ENCODE assay signal across 9 mouse cellular contexts in genomic region chr1:38835568-38836476, GRCm38 (mm10). TPM values are rescaled to one million over a fixed set of nuclear protein-coding genes. Genes with fewer than 3 reads are reported as not detected.
DNase-seq lines count a peak whose midpoint lies in the region; ATAC-seq lines count a peak whose summit lies in the region.
"Had no signal": no experiment of that assay in that cellular context is flagged by ENCODE, and none has a peak within 500 bp of the region (broad histone marks: within the 10 kb centered on the region; RNA-seq: fewer than 3 reads in every experiment).

No protein-coding gene starts in this region.

- H3K9me3 ChIP-seq in kidney, embryonic 14.5 days (ENCODE audit: control insufficient read depth, low read length) = no peaks in the 10 kb centered on the region
- no peaks in the 10 kb centered on the region for H3K9me3 ChIP-seq in forebrain, embryonic 14.5 days (replicated peaks; ENCODE audit: control insufficient read depth, low read length)
- no peaks in the 10 kb centered on the region for H3K9me3 ChIP-seq in hindbrain, embryonic 12.5 days (replicated peaks)
- no peaks in the 10 kb centered on the region for H3K9me3 ChIP-seq in limb, embryonic 10.5 days (replicated peaks)
- H3K9me3 ChIP-seq in neural tube, embryonic 13.5 days = no peaks in the 10 kb centered on the region

- H3K4me2 ChIP-seq in kidney, embryonic 14.5 days (replicated peaks; ENCODE audit: low read depth, low read length) = peak overlapping the region; percentile 78
- H3K4me2 ChIP-seq in forebrain, embryonic 14.5 days (ENCODE audit: low read length) = peak overlapping the region; percentile 96
- peak overlapping the region; percentile 99 for H3K4me2 ChIP-seq in hindbrain, embryonic 12.5 days (replicated peaks)
- H3K4me2 ChIP-seq in neural tube, embryonic 13.5 days = peak overlapping the region; percentile 99

- WGBS in kidney, embryonic 14.5 days = 2% methylated on average over 101 of the region's 103 CpGs
- 2% methylated on average over 98 of the region's 103 CpGs for WGBS in forebrain, embryonic 14.5 days
- 3% methylated on average over 96 of the region's 103 CpGs for WGBS in hindbrain, embryonic 12.5 days
- WGBS in limb, embryonic 10.5 days = 2% methylated on average over 103 of the region's 103 CpGs
- WGBS in neural tube, embryonic 13.5 days = 2% methylated on average over 100 of the region's 103 CpGs

- ATAC-seq in kidney, embryonic 14.5 days (ENCODE audit: low FRiP score, low TSS enrichment) = peak; percentile 76
- peak; percentile 83 for ATAC-seq in forebrain, embryonic 14.5 days
- ATAC-seq in hindbrain, embryonic 12.5 days (ENCODE audit: low FRiP score) = peak; percentile 83
- peak; percentile 76 for ATAC-seq in neural tube, embryonic 13.5 days (ENCODE audit: low read depth)
- no peak for ATAC-seq in monocyte, adult 5-6 weeks (replicated peaks; ENCODE audit: insufficient number of reproducible peaks, low FRiP score, low TSS enrichment, poor library complexity, severe bottlenecking)

- H3K36me3 ChIP-seq in kidney, embryonic 14.5 days (ENCODE audit: control insufficient read depth, insufficient read depth, low read length) = no peaks in the 10 kb centered on the region
- H3K36me3 ChIP-seq in forebrain, embryonic 14.5 days (ENCODE audit: control insufficient read depth, insufficient read depth, low read length) = no peaks in the 10 kb centered on the region
- 0 out of 2 replicates have a peak, but pooled peaks cover 3% of the 10 kb centered on the region for H3K36me3 ChIP-seq in hindbrain, embryonic 12.5 days
- H3K36me3 ChIP-seq in limb, embryonic 10.5 days = no peaks in the 10 kb centered on the region
- H3K36me3 ChIP-seq in neural tube, embryonic 13.5 days = peaks cover 17% of the 10 kb centered on the region; the same call in 1 of the 2 replicates

- peaks cover 4% of the 10 kb centered on the region; the same call in 1 of the 2 replicates for H3K4me1 ChIP-seq in kidney, embryonic 14.5 days (ENCODE audit: control insufficient read depth, insufficient read depth, low read length)
- peaks cover 6% of the 10 kb centered on the region; the same call in 1 of the 2 replicates for H3K4me1 ChIP-seq in forebrain, embryonic 14.5 days (ENCODE audit: control insufficient read depth, insufficient read depth, low read length)
- peaks cover 9% of the 10 kb centered on the region for H3K4me1 ChIP-seq in hindbrain, embryonic 12.5 days
- H3K4me1 ChIP-seq in limb, embryonic 10.5 days = peaks cover 14% of the 10 kb centered on the region
- peaks cover 18% of the 10 kb centered on the region for H3K4me1 ChIP-seq in neural tube, embryonic 13.5 days (replicated peaks)

- no peak for DNase-seq in kidney, adult 9 months
- DNase-seq in cerebellum, adult 11 months = peak; percentile 65
- peak; percentile 64 for DNase-seq in forebrain, embryonic 14.5 days (ENCODE audit: low spot score)
- DNase-seq in limb, embryonic 10.5 days (ENCODE audit: low spot score) = peak; percentile 62

- H3K27ac ChIP-seq in kidney, embryonic 14.5 days (ENCODE audit: low read depth, low read length) = no peak overlapping the region
- H3K27ac ChIP-seq in forebrain, embryonic 14.5 days (ENCODE audit: low read depth, low read length) = peak overlapping the region; percentile 85
- H3K27ac ChIP-seq in hindbrain, embryonic 12.5 days = peak overlapping the region; percentile 93
- H3K27ac ChIP-seq in limb, embryonic 10.5 days = peak overlapping the region; percentile 81
- H3K27ac ChIP-seq in neural tube, embryonic 13.5 days (replicated peaks) = peak overlapping the region; percentile 98

- peak overlapping the region; percentile 67 for H3K4me3 ChIP-seq in kidney, embryonic 14.5 days (ENCODE audit: low read length)
- H3K4me3 ChIP-seq in forebrain, embryonic 14.5 days (ENCODE audit: low read depth, low read length) = peak overlapping the region; percentile 71
- H3K4me3 ChIP-seq in hindbrain, embryonic 12.5 days = peak overlapping the region; percentile 77
- peak overlapping the region; percentile 73 for H3K4me3 ChIP-seq in limb, embryonic 10.5 days
- peak overlapping the region; percentile 76 for H3K4me3 ChIP-seq in neural tube, embryonic 13.5 days

- H3K27me3 ChIP-seq in kidney, embryonic 14.5 days (ENCODE audit: control insufficient read depth, insufficient read depth, low read length) = peaks cover 11% of the 10 kb centered on the region
- H3K27me3 ChIP-seq in forebrain, embryonic 14.5 days (replicated peaks; ENCODE audit: control insufficient read depth, insufficient read depth, low read length) = no peaks in the 10 kb centered on the region
- peaks cover 36% of the 10 kb centered on the region for H3K27me3 ChIP-seq in hindbrain, embryonic 12.5 days
- peaks cover 60% of the 10 kb centered on the region for H3K27me3 ChIP-seq in limb, embryonic 10.5 days (ENCODE audit: low read depth, poor library complexity, severe bottlenecking)
- H3K27me3 ChIP-seq in neural tube, embryonic 13.5 days = peaks cover 35% of the 10 kb centered on the region
- H3K27me3 ChIP-seq: CH12.LX had no signal

- peak overlapping the region; percentile 79 for H3K9ac ChIP-seq in kidney, embryonic 14.5 days (ENCODE audit: low read depth, low read length)
- H3K9ac ChIP-seq in forebrain, embryonic 14.5 days (ENCODE audit: low read length) = peak overlapping the region; percentile 82
- H3K9ac ChIP-seq in hindbrain, embryonic 12.5 days = peak overlapping the region; percentile 86
- H3K9ac ChIP-seq in neural tube, embryonic 13.5 days = peak overlapping the region; percentile 93

RNA-seq across cellular contexts. Expression of gene Lonrf2, which starts 0.7 kb away (rescaled TPM):
- polyA plus RNA-seq in kidney, embryonic 14.5 days (2014; fragmentation: Nextera tagmentation; extraction: Ambion mirVana) = 1.4 and 2.6 TPM in 2 replicates
- 10.5 and 11.1 TPM in 2 replicates for polyA plus RNA-seq in forebrain, embryonic 14.5 days (2014; fragmentation: Nextera tagmentation; extraction: Ambion mirVana)
- 7.6 and 8.2 TPM in 2 replicates for polyA plus RNA-seq in hindbrain, embryonic 12.5 days (2016; fragmentation: Nextera tagmentation; extraction: Ambion mirVana)
- polyA plus RNA-seq in limb, embryonic 10.5 days (2016; fragmentation: Nextera tagmentation; extraction: Ambion mirVana) = 0.38 and 0.50 TPM in 2 replicates
- polyA plus RNA-seq in neural tube, embryonic 13.5 days (2015; fragmentation: Nextera tagmentation; extraction: Ambion mirVana) = 13.8 and 14.5 TPM in 2 replicates
- total RNA-seq in monocyte, adult 5-6 weeks (2017) = not detected in 3 replicates
- total RNA-seq: CH12.LX had no signal
